ENCODE assay signal across 1 mouse cellular context in the genomic region with DNA sequence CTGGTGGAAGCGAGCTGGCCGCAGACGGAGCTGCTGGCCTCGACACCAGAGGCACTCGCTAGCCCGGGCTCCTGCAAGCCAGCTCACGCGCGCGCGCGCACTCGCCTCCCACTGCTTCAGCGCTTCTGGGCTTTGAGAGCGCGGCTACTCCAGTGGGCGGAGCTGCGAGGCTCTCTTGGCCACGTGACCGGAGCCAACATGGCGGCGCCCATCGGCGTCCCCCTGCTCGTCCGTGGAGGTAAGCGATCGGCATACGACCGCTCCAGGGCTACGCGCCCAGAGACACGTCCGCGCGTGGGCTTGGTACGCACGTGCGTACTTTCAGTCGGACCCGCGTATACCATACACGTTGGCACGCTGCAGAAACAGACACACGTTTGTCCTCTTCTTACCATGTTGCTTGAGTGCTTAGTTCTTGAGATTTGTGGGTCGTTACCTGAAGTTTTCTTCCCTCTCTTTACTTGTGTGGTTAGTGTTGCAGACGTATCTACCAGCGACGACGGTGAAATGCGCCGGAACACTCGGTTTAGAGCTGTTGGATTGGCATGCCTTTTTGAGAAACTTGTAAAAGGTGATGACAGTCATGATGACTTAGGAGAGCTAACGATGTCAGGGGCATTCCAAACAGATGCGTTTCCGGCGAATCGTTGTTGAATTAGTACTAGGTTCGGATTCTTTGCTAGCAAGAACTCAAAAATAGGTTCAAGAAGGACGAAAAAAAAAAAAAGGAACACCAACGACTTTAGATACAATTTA.
A peak's percentile ranks its signal among the peaks of the same experiment; 100 is the strongest.
TF ChIP-seq lines count a peak whose summit lies in the region.

A gene (plus strand): TSS at position 116 of the 756 bp plus-strand sequence.

TF ChIP-seq in myocyte, 11 proteins besides CTCF, POLR2A, EP300 and RAD21 (continued from another document):
- TF ChIP-seq MYOD1 (IDR thresholded peaks at IDR 0.05; ENCODE audit: control insufficient read depth in 1 of 3, insufficient read length in 2 of 3, low read depth in 2 of 3) (peak in 1 of 3 experiments; percentile 7), E2F4 (IDR thresholded peaks at IDR 0.05; ENCODE audit: insufficient read depth) (no peak), MAX (IDR thresholded peaks at IDR 0.05; ENCODE audit: low read depth) (no peak), TCF3 (IDR thresholded peaks at IDR 0.05; ENCODE audit: insufficient read length, low read depth) (no peak)
